Mouse (Mus musculus) liver, embryonic 14.5 days (tissue): Measurements from ENCODE around the gene Serping1. TPM values are rescaled to one million over a fixed set of nuclear protein-coding genes. Genes with fewer than 3 reads are reported as not detected.
A peak's percentile ranks its signal among the peaks of the same experiment; 100 is the strongest.

Source experiments
- ATAC-seq: fragments of 200-750 bp; cut with Nextera tagmentation; 2 replicates; pipeline ENCODE4 v1.8.0; 2017; ENCODE audit warnings: moderate number of reproducible peaks, mild to moderate bottlenecking, moderate library complexity; ENCODE audit not compliant: insufficient read depth
- DNase-seq, 3 experiments: peaks; one replicate each; pipeline ENCODE4 v3.0.0-alpha.2; 2012 to 2013; ENCODE audit warnings: low read depth in 3 of 3, low spot score in 3 of 3
- H3K27ac ChIP-seq: fragments of 300-500 bp; sonication (generic); 2 replicates; pipeline ENCODE4 v1.5.1; 2014; ENCODE audit warnings: moderate library complexity, mild to moderate bottlenecking, control low read depth, inconsistent platforms
- H3K27me3 ChIP-seq: fragments of 300-500 bp; sonication (generic); 2 replicates; pipeline ENCODE4 v1.6.1; 2014; ENCODE audit warnings: mild to moderate bottlenecking, low read length, moderate library complexity; ENCODE audit not compliant: control insufficient read depth, insufficient read depth
- H3K36me3 ChIP-seq: fragments of 300-500 bp; sonication (generic); replicated peaks from 2 replicates; pipeline ENCODE4 v1.6.1; 2014; ENCODE audit warnings: low read depth; ENCODE audit not compliant: control insufficient read depth, insufficient read depth
- H3K4me1 ChIP-seq, 2 experiments: fragments of 200-500 bp in 1 of 2; fragments of 300-500 bp in 1 of 2; sonication (generic) in 1 of 2; replicated peaks; 2 replicates each; pipeline ENCODE4 v1.6.1; 2012 to 2014; ENCODE audit warnings: antibody characterized with exemption in 1 of 2, inconsistent platforms in 1 of 2, low read length in 1 of 2; ENCODE audit not compliant: control insufficient read depth in 2 of 2, insufficient read depth in 2 of 2
- H3K4me2 ChIP-seq: fragments of 300-500 bp; sonication (generic); 2 replicates; pipeline ENCODE4 v1.6.1; 2014; ENCODE audit warnings: low read depth, mild to moderate bottlenecking, control low read depth, moderate library complexity
- H3K4me3 ChIP-seq, 2 experiments: fragments of 200-500 bp in 1 of 2; fragments of 300-500 bp in 1 of 2; sonication (generic) in 1 of 2; 2 replicates each; pipeline ENCODE4 v1.5.1; 2012 to 2014; ENCODE audit warnings: low read depth in 2 of 2, low read length in 2 of 2, mild to moderate bottlenecking in 2 of 2, control low read depth in 1 of 2, inconsistent platforms in 1 of 2, moderate library complexity in 1 of 2; ENCODE audit not compliant: insufficient read depth in 1 of 2
- H3K9ac ChIP-seq: fragments of 300-500 bp; sonication (generic); replicated peaks from 2 replicates; pipeline ENCODE4 v1.6.1; 2014; ENCODE audit warnings: mild to moderate bottlenecking, control low read depth, moderate library complexity
- H3K9me3 ChIP-seq: fragments of 300-500 bp; sonication (generic); 2 replicates; pipeline ENCODE4 v1.6.1; 2016; ENCODE audit warnings: low read length, mixed read lengths; ENCODE audit not compliant: control insufficient read depth
- CTCF ChIP-seq: IDR thresholded peaks from 2 replicates; pipeline ENCODE4 v1.5.1; 2016; ENCODE audit warnings: antibody characterized with exemption, low read depth, control low read depth
- EP300 ChIP-seq: IDR thresholded peaks from 2 replicates; pipeline ENCODE4 v1.6.1; 2016; ENCODE audit warnings: antibody characterized with exemption, low read depth
- WGBS: fragments of 180-500 bp; shearing (Covaris S2); extraction: QIAGEN DNeasy Blood & Tissue Kit; methylation state at CpG from one replicate; pipeline ENCODE4 v1.1.7; 2014; ENCODE audit not compliant: insufficient replicate concordance; 5-methylcytosine and 5-hydroxymethylcytosine counted together
- polyA plus RNA-seq, 2 experiments: library from polyadenylated mRNA; depleted of rRNA in 1 of 2; stranded (reverse) in 1 of 2; unstranded in 1 of 2; fragments of >200 nt; fragmentation: Nextera tagmentation in 1 of 2; extraction: Ambion mirVana in 1 of 2; gene quantifications; 2 replicates each; pipeline versions ENCODE4 v1.2.1 to v1.2.3; 2012 to 2014

The Serping1 gene
- polyA plus RNA-seq, 2 experiments, result 32.4 to 61.5 TPM

DNA sequence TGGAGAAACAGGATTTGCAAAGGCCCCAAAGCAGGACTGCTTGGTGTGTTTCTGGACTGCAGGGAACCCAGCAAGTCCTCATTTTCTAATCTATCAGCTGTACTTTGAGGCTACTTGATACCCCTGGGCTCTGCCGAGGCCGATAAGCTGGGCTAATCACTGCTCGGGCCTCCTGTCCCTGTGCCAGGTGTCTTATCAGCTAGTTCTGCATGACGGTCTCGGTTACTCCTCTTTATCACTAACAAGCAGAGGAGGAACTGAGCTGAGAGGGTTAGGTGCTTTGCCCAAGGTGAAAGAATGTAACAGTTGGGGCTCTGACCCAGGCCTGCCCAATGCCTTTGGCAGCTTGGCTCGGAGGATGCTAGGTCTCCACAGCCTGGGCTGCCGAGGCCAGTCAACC lies 36.6 kb upstream of the Serping1 start:
- H3K27ac ChIP-seq, result peak overlapping the region; percentile 99
- H3K9ac ChIP-seq, result peak overlapping the region; percentile 77
- H3K9me3 ChIP-seq, result no peaks in the 10 kb centered on the region
- peak overlapping the region; percentile 91 for H3K4me2 ChIP-seq
- peaks cover 36% of the 10 kb centered on the region for H3K36me3 ChIP-seq
- peaks cover 40 to 46% of the 10 kb centered on the region in 2 experiments for H3K4me1 ChIP-seq
- WGBS, result 12% methylated on average over 7 of the region's 7 CpGs
- DNase-seq (peak; percentile 95 to 97 (median 95)), ATAC-seq (peak; percentile 96)
- TF ChIP-seq EP300 (peak; percentile 100), CTCF (no peak)
- no peaks in the 10 kb centered on the region for H3K27me3 ChIP-seq
- H3K4me3 ChIP-seq, result peak overlapping the region; percentile 12 to 49; a peak in 2 of 4 replicates

- peak; percentile 95 for TF ChIP-seq CTCF
- TF ChIP-seq EP300, result no peak; the same call in 1 of the 2 replicates
- Histone ChIP-seq H3K4me1 (peaks cover 42 to 46% of the 10 kb centered on the region in 2 experiments), H3K27ac (peak overlapping the region; percentile 99), H3K4me2 (peak overlapping the region; percentile 91), H3K9me3 (no peaks in the 10 kb centered on the region), H3K4me3 (peak overlapping the region; percentile 6 to 49; a peak in 3 of 4 replicates), H3K9ac (peak overlapping the region; percentile 53), H3K36me3 (peaks cover 44% of the 10 kb centered on the region), H3K27me3 (no peaks in the 10 kb centered on the region)
- peak; percentile 77 to 87 (median 81) for DNase-seq
- WGBS, result 21% methylated on average over 26 of the region's 26 CpGs
- ATAC-seq, result peak; percentile 9
Measured at GRCm38 (mm10) chr2:84810886-84811577, 35.8 kb upstream of the Serping1 start.

DNA sequence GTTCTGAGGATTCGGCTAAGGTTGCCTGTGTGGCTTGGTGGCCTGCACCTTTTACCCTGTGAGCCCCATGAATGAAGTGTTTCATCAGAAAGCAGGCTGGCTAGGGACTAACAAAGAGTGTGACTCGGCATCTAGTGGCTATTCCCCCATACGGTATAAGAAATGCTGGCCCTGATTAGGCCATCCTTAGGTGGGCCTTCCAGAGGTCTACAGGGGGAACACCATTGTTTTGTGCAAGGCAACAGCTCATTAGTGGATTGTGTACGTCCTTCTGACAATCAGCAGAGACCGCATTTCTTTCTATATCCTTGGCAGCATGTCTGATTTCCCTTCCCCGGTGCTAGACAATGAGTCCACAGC lies 35.3 kb upstream of the Serping1 start:
- DNase-seq (no peak), ATAC-seq (no peak)
- Histone ChIP-seq H3K27me3 (no peaks in the 10 kb centered on the region), H3K9ac (peak overlapping the region; percentile 42), H3K4me3 (peak overlapping the region; percentile 5 to 6; a peak in 2 of 4 replicates), H3K4me1 (peaks cover 42 to 46% of the 10 kb centered on the region in 2 experiments), H3K36me3 (peaks cover 50% of the 10 kb centered on the region), H3K4me2 (peak overlapping the region; percentile 91), H3K9me3 (no peaks in the 10 kb centered on the region), H3K27ac (peak overlapping the region; percentile 99)
- WGBS, result 74% methylated on average over 6 of the region's 6 CpGs
- no peak for TF ChIP-seq CTCF

DNA sequence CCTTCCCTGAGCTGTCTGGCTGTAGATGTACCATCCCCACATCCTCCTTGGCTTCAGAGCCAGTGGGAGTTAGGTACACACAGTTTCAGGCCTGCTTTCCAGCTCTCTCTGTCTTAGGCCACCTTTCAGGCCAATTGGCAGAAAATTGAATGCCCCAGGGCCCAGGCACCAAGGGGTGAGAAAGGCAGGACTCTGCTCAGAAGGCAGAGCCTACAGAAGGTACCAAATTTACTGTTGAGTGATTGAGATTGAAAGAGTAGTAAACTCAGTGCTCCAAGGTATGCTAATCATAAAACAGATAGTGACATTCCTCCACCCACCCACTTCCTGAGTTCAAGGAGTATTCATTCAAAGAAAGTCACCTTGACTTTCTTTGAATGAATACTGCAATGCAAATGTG lies 34.1 kb upstream of the Serping1 start:
- TF ChIP-seq CTCF, result no peak
- no peak for TF ChIP-seq EP300
- Histone ChIP-seq H3K27ac (peak overlapping the region; percentile 49; the same call in 1 of the 2 replicates), H3K9me3 (no peaks in the 10 kb centered on the region), H3K4me1 (peaks cover 37 to 38% of the 10 kb centered on the region in 2 experiments), H3K27me3 (no peaks in the 10 kb centered on the region), H3K4me3 (no peak overlapping the region), H3K4me2 (no peak overlapping the region), H3K9ac (no peak overlapping the region), H3K36me3 (peaks cover 61% of the 10 kb centered on the region)
- ATAC-seq (no peak), DNase-seq (no peak)

- ATAC-seq, result no peak
- H3K9me3 ChIP-seq, result no peaks in the 10 kb centered on the region
- H3K4me2 ChIP-seq, result no peak overlapping the region
- TF ChIP-seq CTCF, result no peak
- TF ChIP-seq EP300, result no peak
- H3K36me3 ChIP-seq, result peaks cover 87% of the 10 kb centered on the region
- H3K4me3 ChIP-seq, result no peak overlapping the region
- H3K4me1 ChIP-seq, result peaks cover 18 to 21% of the 10 kb centered on the region in 2 experiments
- WGBS, result 69% methylated on average over 5 of the region's 5 CpGs
- no peak for DNase-seq
- no peaks in the 10 kb centered on the region for H3K27me3 ChIP-seq
- H3K9ac ChIP-seq, result no peak overlapping the region
- H3K27ac ChIP-seq, result no peak overlapping the region
Measured at GRCm38 (mm10) chr2:84806546-84806945, 31.3 kb upstream of the Serping1 start.
